Mouse (Mus musculus): ENCODE data around the gene Gm20388. TPM values are rescaled to one million over a fixed set of nuclear protein-coding genes. Genes with fewer than 3 reads are reported as not detected.
A peak's percentile ranks its signal among the peaks of the same experiment; 100 is the strongest.

The Gm20388 gene
- polyA plus RNA-seq, 2 experiments = 8.5 TPM; not detected in 1

- 88% methylated on average over 11 of the region's 11 CpGs for WGBS (ENCODE audit: insufficient replicate concordance)
These were observed 641.9 kb downstream of the Gm20388 start for GRCm38 (mm10) chr8:120552509-120552908.

GRCm38 (mm10) chr8:120553441-120554123 is 642.9 kb downstream of the Gm20388 start:
- no peak overlapping the region for H3K4me3 ChIP-seq (ENCODE audit: insufficient read depth in 1 of 2, low read depth in 2 of 2, low read length in 2 of 2)
- WGBS (ENCODE audit: insufficient replicate concordance) = 86% methylated on average over 24 of the region's 24 CpGs
- H3K27ac ChIP-seq = no peak overlapping the region
- peaks cover 35% of the 10 kb centered on the region for H3K36me3 ChIP-seq (replicated peaks; ENCODE audit: control insufficient read depth, insufficient read depth, low read depth)
- no peak overlapping the region for H3K4me2 ChIP-seq (ENCODE audit: low read depth)
- ATAC-seq (ENCODE audit: insufficient read depth) (no peak), DNase-seq (ENCODE audit: low read depth in 3 of 3, low spot score in 3 of 3) (no peak)
- H3K9ac ChIP-seq (replicated peaks) = no peak overlapping the region
- no peaks in the 10 kb centered on the region for H3K27me3 ChIP-seq (ENCODE audit: control insufficient read depth, insufficient read depth, low read length)
- no peak for TF ChIP-seq EP300 (IDR thresholded peaks at IDR 0.05; ENCODE audit: low read depth)
- TF ChIP-seq CTCF (IDR thresholded peaks at IDR 0.05; ENCODE audit: low read depth) = peak; percentile 36; the same call in 1 of the 2 replicates
- H3K4me1 ChIP-seq (replicated peaks; ENCODE audit: control insufficient read depth in 2 of 2, insufficient read depth in 2 of 2, low read length in 1 of 2) = peaks cover 4 to 8% of the 10 kb centered on the region in 2 experiments; a peak in 3 of 4 replicates
- no peaks in the 10 kb centered on the region for H3K9me3 ChIP-seq (ENCODE audit: control insufficient read depth, low read length)

More at GRCm38 (mm10) chr8:120552509-120552908, 641.9 kb downstream of the Gm20388 start:
- Histone ChIP-seq H3K27ac (no peak overlapping the region), H3K4me3 (ENCODE audit: insufficient read depth in 1 of 2, low read depth in 2 of 2, low read length in 2 of 2) (no peak overlapping the region), H3K9me3 (ENCODE audit: control insufficient read depth, low read length) (no peaks in the 10 kb centered on the region), H3K4me1 (replicated peaks; ENCODE audit: control insufficient read depth in 2 of 2, insufficient read depth in 2 of 2, low read length in 1 of 2) (peaks cover 4 to 8% of the 10 kb centered on the region in 2 experiments; a peak in 3 of 4 replicates), H3K9ac (replicated peaks) (no peak overlapping the region), H3K4me2 (ENCODE audit: low read depth) (no peak overlapping the region), H3K36me3 (replicated peaks; ENCODE audit: control insufficient read depth, insufficient read depth, low read depth) (peaks cover 31% of the 10 kb centered on the region), H3K27me3 (ENCODE audit: control insufficient read depth, insufficient read depth, low read length) (no peaks in the 10 kb centered on the region)
- ATAC-seq (ENCODE audit: insufficient read depth) (no peak), DNase-seq (ENCODE audit: low read depth in 3 of 3, low spot score in 3 of 3) (no peak)
- TF ChIP-seq EP300 (IDR thresholded peaks at IDR 0.05; ENCODE audit: low read depth) (no peak), CTCF (IDR thresholded peaks at IDR 0.05; ENCODE audit: low read depth) (no peak)

- Histone ChIP-seq H3K4me2 (ENCODE audit: low read depth) (no peak overlapping the region), H3K4me3 (ENCODE audit: insufficient read depth in 1 of 2, low read depth in 2 of 2, low read length in 2 of 2) (no peak overlapping the region), H3K9me3 (ENCODE audit: control insufficient read depth, low read length) (no peaks in the 10 kb centered on the region), H3K27me3 (ENCODE audit: control insufficient read depth, insufficient read depth, low read length) (no peaks in the 10 kb centered on the region), H3K9ac (replicated peaks) (no peak overlapping the region), H3K36me3 (replicated peaks; ENCODE audit: control insufficient read depth, insufficient read depth, low read depth) (peaks cover 44% of the 10 kb centered on the region), H3K4me1 (replicated peaks; ENCODE audit: control insufficient read depth in 2 of 2, insufficient read depth in 2 of 2, low read length in 1 of 2) (peaks cover 4 to 8% of the 10 kb centered on the region in 2 experiments; a peak in 3 of 4 replicates), H3K27ac (no peak overlapping the region)
- ATAC-seq (ENCODE audit: insufficient read depth) = no peak
- 89% methylated on average over 18 of the region's 18 CpGs for WGBS (ENCODE audit: insufficient replicate concordance)
- TF ChIP-seq CTCF (IDR thresholded peaks at IDR 0.05; ENCODE audit: low read depth) = no peak
- TF ChIP-seq EP300 (IDR thresholded peaks at IDR 0.05; ENCODE audit: low read depth) = no peak
- DNase-seq (ENCODE audit: low read depth in 3 of 3, low spot score in 3 of 3) = no peak
These were observed 643.9 kb downstream of the Gm20388 start for GRCm38 (mm10) chr8:120554466-120555039.

GRCm38 (mm10) chr8:120556198-120556892 is 645.7 kb downstream of the Gm20388 start:
- Histone ChIP-seq H3K9me3 (ENCODE audit: control insufficient read depth, low read length) (no peaks in the 10 kb centered on the region), H3K36me3 (replicated peaks; ENCODE audit: control insufficient read depth, insufficient read depth, low read depth) (peaks cover 52% of the 10 kb centered on the region), H3K4me1 (replicated peaks; ENCODE audit: control insufficient read depth in 2 of 2, insufficient read depth in 2 of 2, low read length in 1 of 2) (peaks cover 4 to 8% of the 10 kb centered on the region in 2 experiments; a peak in 3 of 4 replicates), H3K4me3 (ENCODE audit: insufficient read depth in 1 of 2, low read depth in 2 of 2, low read length in 2 of 2) (no peak overlapping the region), H3K27me3 (ENCODE audit: control insufficient read depth, insufficient read depth, low read length) (no peaks in the 10 kb centered on the region), H3K27ac (no peak overlapping the region), H3K4me2 (ENCODE audit: low read depth) (no peak overlapping the region), H3K9ac (replicated peaks) (no peak overlapping the region)
- no peak for DNase-seq (ENCODE audit: low read depth in 3 of 3, low spot score in 3 of 3)
- ATAC-seq (ENCODE audit: insufficient read depth) = no peak
- WGBS (ENCODE audit: insufficient replicate concordance) = 47% methylated on average over 20 of the region's 20 CpGs
- TF ChIP-seq EP300 (IDR thresholded peaks at IDR 0.05; ENCODE audit: low read depth) (no peak), CTCF (IDR thresholded peaks at IDR 0.05; ENCODE audit: low read depth) (no peak)

Measured in liver, embryonic 14.5 days (tissue).